Mouse (Mus musculus) C2C12 (cell line): ENCODE measurements around the gene Higd2a. TPM values are rescaled to one million over a fixed set of nuclear protein-coding genes. Genes with fewer than 3 reads are reported as not detected.

Experiments used
- H3K27me3 ChIP-seq: one replicate; pipeline ENCODE4 v1.6.1; 2011; ENCODE audit not compliant: control insufficient read depth, insufficient read depth, insufficient read length
- H3K36me3 ChIP-seq: one replicate; pipeline ENCODE4 v1.6.1; 2011; ENCODE audit not compliant: control insufficient read depth, insufficient read depth
- H3K4me3 ChIP-seq: one replicate; pipeline ENCODE4 v1.5.1; 2011; ENCODE audit warnings: mild to moderate bottlenecking, control low read depth; ENCODE audit not compliant: poor library complexity, insufficient read depth, severe bottlenecking
- H3K79me2 ChIP-seq: one replicate; pipeline ENCODE4 v1.6.1; 2011; ENCODE audit not compliant: control insufficient read depth, insufficient read depth
- H3K79me3 ChIP-seq: one replicate; pipeline ENCODE4 v1.6.1; 2011; ENCODE audit warnings: low read depth, control low read depth
- H3ac ChIP-seq: one replicate; pipeline ENCODE3; 2011; ENCODE audit warnings: low read depth; ENCODE audit not compliant: control insufficient read depth, insufficient read length
- CEBPB ChIP-seq: IDR thresholded peaks from one replicate; pipeline ENCODE4 v1.6.1; 2011; ENCODE audit warnings: low read depth, mild to moderate bottlenecking, control low read depth, moderate library complexity
- CTCF ChIP-seq: IDR thresholded peaks from one replicate; pipeline ENCODE4 v1.5.1; 2011; ENCODE audit not compliant: control insufficient read depth, insufficient read depth, insufficient read length
- FOSL1 ChIP-seq: IDR thresholded peaks from one replicate; pipeline ENCODE4 v1.8.0; 2011; ENCODE audit warnings: mild to moderate bottlenecking, low read length; ENCODE audit not compliant: poor library complexity, insufficient read depth, severe bottlenecking
- MAX ChIP-seq: IDR thresholded peaks from one replicate; pipeline ENCODE4 v1.6.1; 2011; ENCODE audit warnings: mild to moderate bottlenecking, control low read depth
- MYOD1 ChIP-seq: IDR thresholded peaks from one replicate; pipeline ENCODE4 v1.6.1; 2011; ENCODE audit warnings: low read depth; ENCODE audit not compliant: control insufficient read depth, insufficient read length
- MYOG ChIP-seq: IDR thresholded peaks from one replicate; pipeline ENCODE4 v1.6.1; 2011; ENCODE audit not compliant: control insufficient read depth, insufficient read length; ENCODE audit errors: extremely low read depth
- USF1 ChIP-seq: IDR thresholded peaks from one replicate; pipeline ENCODE4 v1.6.1; 2011; ENCODE audit warnings: low read depth, mild to moderate bottlenecking, control low read depth, moderate library complexity
- polyA plus RNA-seq: library from polyadenylated mRNA; unstranded; fragments of >200 nt; fragmentation: generic; extraction: Trizol; gene quantifications from one replicate; pipeline ENCODE4 v1.2.1, GENCODE M21; 2012; ENCODE audit warnings: missing spikeins

The Higd2a gene
- polyA plus RNA-seq, 1 experiment, result 144 TPM

DNA sequence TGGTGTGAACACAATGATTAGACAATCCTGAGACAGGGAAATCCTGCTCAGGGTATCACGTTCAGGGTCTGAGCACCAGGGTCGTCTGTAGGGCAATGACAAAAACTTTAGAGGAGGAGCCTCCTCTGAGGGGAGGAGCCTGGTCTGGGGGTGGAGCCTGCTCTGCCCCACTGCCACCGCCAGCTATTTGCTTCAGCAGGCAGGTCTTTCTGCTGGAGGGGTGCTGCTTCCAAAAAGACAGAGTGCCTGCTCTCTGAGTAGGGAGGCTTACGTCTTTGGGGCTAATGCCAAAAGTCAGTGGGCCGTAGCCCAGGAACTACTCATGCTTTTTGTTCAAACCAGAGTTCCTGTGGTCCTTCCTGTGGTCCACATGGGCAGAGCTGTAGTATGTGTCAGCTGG, 21.6 kb upstream of the Higd2a start:
- Histone ChIP-seq H3K27me3 (no peaks in the 10 kb centered on the region), H3K36me3 (no peaks in the 10 kb centered on the region), H3ac (no peak overlapping the region), H3K79me2 (peaks cover 17% of the 10 kb centered on the region), H3K4me3 (no peak overlapping the region), H3K79me3 (peaks cover 17% of the 10 kb centered on the region)
- TF ChIP-seq CEBPB (no peak), FOSL1 (no peak), MAX (no peak), MYOG (no peak), USF1 (no peak), MYOD1 (no peak), CTCF (no peak)

GRCm38 (mm10) chr13:54569282-54569681, 20.7 kb upstream of the Higd2a start:
- no peak overlapping the region for H3K4me3 ChIP-seq
- no peak overlapping the region for H3ac ChIP-seq
- H3K27me3 ChIP-seq, result no peaks in the 10 kb centered on the region
- no peaks in the 10 kb centered on the region for H3K36me3 ChIP-seq
- peaks cover 9% of the 10 kb centered on the region for H3K79me3 ChIP-seq
- no peak for TF ChIP-seq MAX
- no peak for TF ChIP-seq CTCF
- H3K79me2 ChIP-seq, result peaks cover 8% of the 10 kb centered on the region

- H3K4me3 ChIP-seq, result no peak overlapping the region
- no peaks in the 10 kb centered on the region for H3K36me3 ChIP-seq
- H3K79me2 ChIP-seq, result no peaks in the 10 kb centered on the region
- TF ChIP-seq CEBPB (no peak), MAX (no peak), MYOD1 (no peak)
- peaks cover 2% of the 10 kb centered on the region for H3K79me3 ChIP-seq
- H3ac ChIP-seq, result no peak overlapping the region
- H3K27me3 ChIP-seq, result no peaks in the 10 kb centered on the region
Measured at GRCm38 (mm10) chr13:54570736-54571135, 19.3 kb upstream of the Higd2a start.

DNA sequence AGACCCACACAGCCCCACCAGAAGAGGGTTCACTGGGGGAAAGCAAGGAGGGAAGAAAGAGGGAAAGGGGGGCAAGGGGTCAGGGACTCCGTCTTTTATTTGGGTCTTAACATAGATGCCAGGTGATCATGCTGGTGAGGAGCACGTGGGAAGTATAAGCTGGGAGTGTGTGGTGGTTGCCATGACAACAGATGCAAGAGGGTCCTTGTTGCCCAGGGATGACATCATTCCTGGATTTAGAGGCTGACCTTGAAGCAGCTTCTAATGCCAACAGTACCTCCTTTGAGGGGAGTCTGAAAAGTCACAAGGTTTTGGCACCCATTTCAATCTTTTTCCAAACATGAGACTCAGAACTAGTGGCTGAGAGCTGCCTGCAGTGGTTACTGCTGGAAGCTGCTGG, 18.4 kb upstream of the Higd2a start:
- Histone ChIP-seq H3K79me3 (peaks cover 2% of the 10 kb centered on the region), H3K36me3 (no peaks in the 10 kb centered on the region), H3ac (no peak overlapping the region), H3K79me2 (no peaks in the 10 kb centered on the region), H3K27me3 (no peaks in the 10 kb centered on the region), H3K4me3 (no peak overlapping the region)
- no peak for TF ChIP-seq USF1
- no peak for TF ChIP-seq FOSL1
- no peak for TF ChIP-seq MAX
- no peak for TF ChIP-seq MYOG
- no peak for TF ChIP-seq CEBPB

GRCm38 (mm10) chr13:54572621-54573020, 17.4 kb upstream of the Higd2a start:
- no peaks in the 10 kb centered on the region for H3K79me2 ChIP-seq
- no peak for TF ChIP-seq MAX
- TF ChIP-seq CTCF, result no peak
- no peak for TF ChIP-seq MYOG
- TF ChIP-seq FOSL1, result no peak
- TF ChIP-seq USF1, result no peak
- TF ChIP-seq CEBPB, result no peak
- TF ChIP-seq MYOD1, result no peak
- no peak overlapping the region for H3K4me3 ChIP-seq
- H3K27me3 ChIP-seq, result no peaks in the 10 kb centered on the region
- peaks cover 2% of the 10 kb centered on the region for H3K79me3 ChIP-seq
- H3K36me3 ChIP-seq, result no peaks in the 10 kb centered on the region
- no peak overlapping the region for H3ac ChIP-seq

GRCm38 (mm10) chr13:54574854-54575481, 15.0 kb upstream of the Higd2a start, which contains the start of gene Arl10:
Gene Arl10, plus strand, starts transcription at chr13:54575015.
- Histone ChIP-seq H3K4me3 (peak within 1 kb of the TSS; percentile 52), H3K79me3 (peaks cover 2% of the 10 kb centered on the region), H3ac (peak within 1 kb of the TSS; percentile 97), H3K36me3 (no peaks in the 10 kb centered on the region), H3K27me3 (no peaks in the 10 kb centered on the region), H3K79me2 (no peaks in the 10 kb centered on the region)
- TF ChIP-seq FOSL1 (no peak), CTCF (peak; percentile 34), MAX (peak; percentile 70)

- peaks cover 2% of the 10 kb centered on the region for H3K79me3 ChIP-seq
- no peak for TF ChIP-seq FOSL1
- no peak for TF ChIP-seq USF1
- TF ChIP-seq CEBPB, result no peak
- TF ChIP-seq MYOD1, result no peak
- no peak for TF ChIP-seq MAX
- TF ChIP-seq MYOG, result no peak
- no peak for TF ChIP-seq CTCF
- peak overlapping the region; percentile 97 for H3ac ChIP-seq
- H3K4me3 ChIP-seq, result peak overlapping the region; percentile 52
- no peaks in the 10 kb centered on the region for H3K79me2 ChIP-seq
- no peaks in the 10 kb centered on the region for H3K27me3 ChIP-seq
- H3K36me3 ChIP-seq, result no peaks in the 10 kb centered on the region
Measured at GRCm38 (mm10) chr13:54575489-54575888, 14.5 kb upstream of the Higd2a start.
